Mouse (Mus musculus): ENCODE data around the gene Vil1. TPM values are rescaled to one million over a fixed set of nuclear protein-coding genes. Genes with fewer than 3 reads are reported as not detected.

Vil1 gene
- under 1 TPM; 0.71 to 0.92 (median 0.82) TPM for total RNA-seq (2022)

DNA sequence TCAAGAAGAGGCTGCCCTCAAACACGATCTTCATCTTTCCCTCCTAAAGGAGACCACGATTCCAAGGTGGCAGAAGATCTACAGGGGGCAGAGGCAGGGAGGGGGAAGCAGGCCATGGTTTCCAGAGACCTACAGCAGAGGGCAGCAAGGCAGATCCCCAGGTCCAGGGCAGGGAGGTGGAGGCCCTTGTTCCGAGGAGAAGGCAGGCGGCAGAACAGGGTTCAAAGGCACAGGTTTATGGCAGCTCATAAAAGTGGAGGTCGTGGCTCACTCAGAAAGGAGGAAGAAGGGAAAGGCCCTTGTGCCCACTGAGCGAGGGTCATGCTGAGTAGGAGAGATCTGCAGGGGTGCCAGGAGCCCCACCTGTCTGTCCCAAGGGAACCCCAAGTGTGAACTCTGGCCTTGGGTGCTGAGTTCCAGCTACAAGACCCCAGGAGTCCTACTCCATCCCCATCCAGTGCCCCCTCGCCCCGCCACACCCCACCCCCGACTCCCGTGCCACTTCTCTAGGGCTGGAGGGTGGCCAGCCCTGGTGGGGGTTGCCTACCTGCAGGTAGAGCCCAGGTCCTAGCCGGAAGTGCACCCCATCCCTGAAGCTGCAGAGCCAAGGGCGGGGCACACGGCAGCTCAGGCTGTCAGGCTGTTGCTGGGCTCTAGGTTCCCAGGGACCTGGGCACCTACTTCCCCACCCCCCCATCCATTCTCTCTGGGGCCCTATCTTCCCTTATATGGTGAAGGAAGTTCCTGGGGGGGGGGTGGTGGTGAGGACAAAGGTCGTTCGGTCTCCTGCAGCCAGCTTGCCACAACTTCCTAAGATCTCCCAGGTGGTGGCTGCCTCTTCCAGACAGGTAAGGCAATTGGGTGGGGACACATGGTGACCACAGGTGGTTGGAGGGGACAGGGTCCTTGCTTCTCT is at the start of gene Vil1:
Gene Vil1, plus strand, starts transcription at position 788 of the 916 bp plus-strand sequence.
- no peak for DNase-seq (ENCODE audit: low spot score in 2 of 2)

- no peak for DNase-seq (ENCODE audit: low spot score in 2 of 2)
These were observed 49.1 kb upstream of the Vil1 start for GRCm38 (mm10) chr1:74359952-74360517.

GRCm38 (mm10) chr1:74361812-74362211 is 47.4 kb upstream of the Vil1 start, which contains the start of gene Catip:
Gene Catip, plus strand, starts transcription at chr1:74362108.
- peak; percentile 75 to 81 for DNase-seq (ENCODE audit: low spot score in 2 of 2)

DNA sequence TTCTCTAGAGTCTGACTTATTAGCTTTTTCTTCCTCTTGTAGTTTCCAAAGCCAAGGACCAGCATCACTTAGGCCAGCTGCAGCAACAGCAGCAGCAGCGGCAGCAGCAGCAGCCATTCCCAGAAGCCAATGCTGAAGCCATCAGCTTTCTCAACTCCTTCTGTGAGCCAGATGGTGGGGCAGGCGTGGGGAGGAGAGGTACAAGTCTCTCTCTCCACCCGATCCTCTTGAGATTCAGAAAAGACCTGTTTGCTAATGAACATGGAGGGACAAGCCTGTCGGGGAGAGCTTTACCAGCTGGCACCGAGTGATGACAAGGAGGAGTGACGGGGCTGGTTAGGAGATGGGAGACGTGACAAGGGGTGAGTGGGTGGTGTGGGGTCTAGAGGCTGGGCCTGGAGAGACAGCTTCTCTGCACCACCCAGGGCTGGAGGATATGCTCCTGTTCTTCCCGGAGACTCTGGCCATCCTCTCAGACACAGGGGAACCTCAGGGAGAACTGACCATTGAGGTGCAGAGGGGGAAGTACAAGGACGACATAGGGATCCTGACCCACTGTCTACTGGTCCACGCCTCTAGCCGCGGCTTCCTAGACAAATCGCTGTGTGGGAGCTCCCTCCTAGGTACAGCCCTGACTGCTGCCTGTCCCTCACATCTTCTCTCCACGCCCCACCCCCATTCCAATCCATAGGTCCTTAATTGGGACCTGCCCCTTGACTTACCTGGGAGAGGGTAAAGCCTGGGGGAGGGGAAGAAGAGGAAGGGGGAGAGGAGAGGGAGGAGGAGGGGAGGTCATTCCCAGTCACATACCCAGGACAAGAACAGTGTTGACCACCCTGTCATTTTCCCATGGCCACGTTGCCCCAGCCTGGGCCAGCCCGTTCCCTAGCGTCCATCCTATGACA is 46.6 kb upstream of the Vil1 start:
- no peak for DNase-seq (ENCODE audit: low spot score in 2 of 2)

- no peak for DNase-seq (ENCODE audit: low spot score in 2 of 2)
These were observed 45.7 kb upstream of the Vil1 start for GRCm38 (mm10) chr1:74363437-74363836.

DNA sequence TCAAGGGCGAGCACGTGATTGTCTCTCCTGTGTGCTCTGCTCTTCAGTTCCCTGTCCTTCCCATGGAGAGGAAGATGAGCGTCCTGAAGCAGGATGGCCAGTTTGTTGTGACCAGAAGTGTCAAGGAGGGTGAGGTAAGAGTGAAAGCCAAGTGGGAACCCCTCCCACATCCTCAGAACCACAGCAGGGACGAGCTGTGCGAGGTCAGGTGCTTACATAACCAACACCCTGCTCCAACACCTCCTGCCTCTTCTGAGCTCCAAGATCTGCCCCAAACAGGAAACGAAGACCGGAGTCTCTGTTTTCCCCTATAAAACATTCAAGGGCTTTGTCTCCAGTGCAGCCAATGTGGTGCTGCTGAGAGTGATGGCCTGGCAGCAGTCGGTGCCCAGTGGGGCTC is 44.9 kb upstream of the Vil1 start:
- DNase-seq (ENCODE audit: low spot score in 2 of 2), result no peak

DNA sequence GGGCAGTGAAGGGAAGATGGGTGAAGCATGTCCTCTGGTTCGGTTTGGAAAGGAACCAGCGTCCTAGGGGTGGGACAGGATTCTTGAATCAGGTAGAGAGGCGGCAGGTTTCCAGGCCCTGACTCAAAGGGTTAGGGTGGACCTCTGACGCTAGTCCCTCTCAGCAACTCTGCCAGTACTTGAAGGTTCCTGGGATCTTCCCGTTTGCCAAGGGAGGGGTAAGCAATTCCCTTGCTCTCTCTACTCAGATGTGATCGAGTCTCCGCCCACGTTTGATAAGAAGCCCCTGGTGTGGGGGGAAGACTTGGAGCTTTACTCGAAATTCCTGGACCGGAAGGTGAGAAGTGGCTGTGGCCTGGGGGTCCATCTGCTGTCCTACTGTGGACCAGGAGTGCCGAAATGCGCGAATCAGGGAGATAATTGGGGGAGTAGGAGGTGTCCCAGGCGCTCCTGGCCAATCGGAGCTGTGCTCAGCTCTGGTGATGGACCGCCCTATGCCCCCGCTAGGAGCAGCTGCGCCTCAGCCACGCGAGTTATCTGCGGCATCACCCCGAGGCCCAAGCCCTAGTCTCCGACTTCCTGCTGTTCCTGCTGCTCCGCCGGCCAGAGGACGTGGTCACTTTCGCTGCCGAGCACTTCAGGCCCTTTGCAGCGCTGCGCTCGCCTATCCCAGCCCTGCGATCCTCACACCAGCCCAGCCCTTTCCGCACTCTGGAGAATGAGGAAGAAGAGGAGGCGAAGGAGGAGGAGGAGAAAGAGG is 41.1 kb upstream of the Vil1 start:
- DNase-seq (ENCODE audit: low spot score in 2 of 2), result no peak

GRCm38 (mm10) chr1:74370040-74370439 is 39.1 kb upstream of the Vil1 start:
- no peak for DNase-seq (ENCODE audit: low spot score in 2 of 2)

DNA sequence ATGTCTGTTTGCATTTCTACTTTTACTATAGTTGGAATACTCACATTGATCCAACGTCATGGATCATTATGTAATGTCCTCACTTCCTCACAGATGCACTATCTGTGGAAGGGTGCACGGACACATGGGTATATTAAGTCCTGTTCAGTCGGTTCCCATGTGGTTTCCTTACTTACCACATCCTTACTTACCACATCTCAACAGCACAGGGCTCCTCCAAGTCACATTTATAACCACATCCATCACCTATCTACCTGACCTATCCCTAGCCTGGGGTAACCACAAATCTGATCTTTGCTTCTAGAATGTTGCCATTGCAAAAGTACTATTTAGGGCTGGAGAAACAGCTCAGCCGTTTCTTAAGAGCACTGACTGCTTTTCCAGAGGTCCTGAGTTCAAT is 35.8 kb upstream of the Vil1 start:
- no peak for DNase-seq (ENCODE audit: low spot score in 2 of 2)

GRCm38 (mm10) chr1:74374980-74375379 is 34.2 kb upstream of the Vil1 start, which contains the start of gene Slc11a1:
Gene Slc11a1, plus strand, starts transcription at chr1:74375195.
- DNase-seq (ENCODE audit: low spot score in 2 of 2), result no peak

- no peak for DNase-seq (ENCODE audit: low spot score in 2 of 2)
These were observed 33.6 kb upstream of the Vil1 start for GRCm38 (mm10) chr1:74375561-74375960.

DNA sequence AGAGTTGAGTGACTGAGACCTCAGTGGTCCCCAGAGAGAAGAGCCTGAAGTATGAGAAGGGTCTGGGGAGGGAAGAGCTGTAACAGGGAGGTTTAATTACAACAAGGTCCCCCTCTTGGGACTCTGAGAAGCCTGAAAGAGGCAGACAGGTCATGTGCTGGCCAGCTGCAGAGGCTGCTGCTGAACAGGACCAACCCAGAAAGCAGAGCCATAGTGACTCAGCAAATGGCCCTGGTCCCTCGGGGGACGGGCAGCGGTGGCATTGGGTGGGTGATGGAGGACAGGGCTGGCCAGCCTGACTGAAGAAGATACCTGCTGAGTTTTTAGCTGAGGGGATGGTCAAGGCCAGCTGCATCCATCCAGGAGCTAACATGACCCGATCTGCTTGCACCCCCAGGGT is 32.8 kb upstream of the Vil1 start:
- no peak for DNase-seq (ENCODE audit: low spot score in 2 of 2)

- DNase-seq (ENCODE audit: low spot score in 2 of 2), result no peak
These were observed 30.1 kb upstream of the Vil1 start for GRCm38 (mm10) chr1:74379058-74379504.

GRCm38 (mm10) chr1:74380484-74380883 is 28.7 kb upstream of the Vil1 start:
- no peak for DNase-seq (ENCODE audit: low spot score in 2 of 2)

- no peak for DNase-seq (ENCODE audit: low spot score in 2 of 2)
These were observed 27.6 kb upstream of the Vil1 start for GRCm38 (mm10) chr1:74381588-74382021.

GRCm38 (mm10) chr1:74383385-74383784 is 25.8 kb upstream of the Vil1 start:
- DNase-seq (ENCODE audit: low spot score in 2 of 2), result no peak

DNA sequence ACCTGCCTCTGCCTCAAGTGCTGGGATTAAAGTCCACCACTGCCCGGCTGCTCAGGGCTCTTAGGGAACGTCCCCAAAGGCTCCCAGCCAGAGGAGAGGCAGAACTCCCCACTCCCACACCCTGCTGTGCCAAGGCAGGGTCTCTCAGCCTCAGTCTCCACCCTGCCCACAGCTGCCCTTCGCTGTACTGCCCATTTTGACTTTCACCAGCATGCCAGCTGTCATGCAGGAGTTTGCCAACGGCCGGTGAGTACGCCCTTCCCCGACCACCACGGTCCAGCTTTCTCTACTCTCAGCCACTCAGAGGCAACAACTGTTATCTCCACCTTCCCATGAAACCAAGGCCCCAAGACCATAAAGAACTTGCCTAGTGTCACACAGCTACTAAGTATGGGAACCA is 24.7 kb upstream of the Vil1 start:
- no peak for DNase-seq (ENCODE audit: low spot score in 2 of 2)

GRCm38 (mm10) chr1:74385064-74385463 is 24.1 kb upstream of the Vil1 start:
- DNase-seq (ENCODE audit: low spot score in 2 of 2), result no peak

- no peak for DNase-seq (ENCODE audit: low spot score in 2 of 2)
These were observed 23.6 kb upstream of the Vil1 start for GRCm38 (mm10) chr1:74385531-74385930.

DNA sequence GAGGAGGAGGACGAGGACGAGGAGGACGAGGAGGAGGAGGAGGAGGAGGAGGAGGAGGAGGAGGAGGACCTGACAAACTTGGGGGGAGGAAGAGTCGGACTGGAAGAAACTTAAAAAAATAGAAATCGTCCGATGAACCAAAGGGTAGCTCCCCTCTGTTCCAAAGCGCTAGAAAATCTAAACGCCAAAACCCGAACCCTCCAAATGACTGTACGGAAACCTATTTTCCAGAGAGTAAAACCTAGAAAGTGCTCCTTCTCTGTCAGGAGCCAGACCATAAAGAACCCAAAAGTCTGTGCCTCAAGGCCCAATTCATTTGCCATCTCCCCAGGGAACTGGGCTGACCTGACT is 22.8 kb upstream of the Vil1 start:
- DNase-seq (ENCODE audit: low spot score in 2 of 2), result no peak
